Mouse (Mus musculus) midbrain, embryonic 14.5 days (tissue): Measurements from ENCODE around the gene Irak3. TPM values are rescaled to one million over a fixed set of nuclear protein-coding genes. Genes with fewer than 3 reads are reported as not detected.
A peak's percentile ranks its signal among the peaks of the same experiment; 100 is the strongest.

Experiments
- ATAC-seq: fragments of 200-750 bp; cut with Nextera tagmentation; 2 replicates; pipeline ENCODE4 v1.8.0; 2017; ENCODE audit warnings: moderate number of reproducible peaks, moderate library complexity; ENCODE audit not compliant: low FRiP score, low TSS enrichment
- DNase-seq: peaks from one replicate; pipeline ENCODE4 v3.0.0-alpha.2; 2015
- H3K27ac ChIP-seq: fragments of 300-500 bp; sonication (generic); replicated peaks from 2 replicates; pipeline ENCODE4 v1.5.1; 2014; ENCODE audit warnings: mild to moderate bottlenecking, low read depth, low read length, moderate library complexity
- H3K27me3 ChIP-seq: fragments of 300-500 bp; sonication (generic); 2 replicates; pipeline ENCODE4 v1.6.1; 2014; ENCODE audit warnings: low read length, control low read depth, mixed read lengths; ENCODE audit not compliant: control insufficient read depth, insufficient read depth
- H3K36me3 ChIP-seq: fragments of 300-500 bp; sonication (generic); 2 replicates; pipeline ENCODE4 v1.6.1; 2014; ENCODE audit warnings: low read length, control low read depth; ENCODE audit not compliant: control insufficient read depth, insufficient read depth
- H3K4me1 ChIP-seq: fragments of 300-500 bp; sonication (generic); 2 replicates; pipeline ENCODE4 v1.6.1; 2014; ENCODE audit warnings: mild to moderate bottlenecking, antibody characterized with exemption, low read length, control low read depth; ENCODE audit not compliant: control insufficient read depth, insufficient read depth
- H3K4me2 ChIP-seq: fragments of 300-500 bp; sonication (generic); 2 replicates; pipeline ENCODE4 v1.6.1; 2014; ENCODE audit warnings: mild to moderate bottlenecking, low read length, moderate library complexity
- H3K4me3 ChIP-seq: fragments of 300-500 bp; sonication (generic); replicated peaks from 2 replicates; pipeline ENCODE4 v1.5.1; 2014; ENCODE audit warnings: low read depth, low read length
- H3K9ac ChIP-seq: fragments of 300-500 bp; sonication (generic); replicated peaks from 2 replicates; pipeline ENCODE4 v1.6.1; 2014; ENCODE audit warnings: mild to moderate bottlenecking, low read length, moderate library complexity
- H3K9me3 ChIP-seq: fragments of 300-500 bp; sonication (generic); 2 replicates; pipeline ENCODE4 v1.6.1; 2016; ENCODE audit warnings: low read length, control low read depth, mixed read lengths; ENCODE audit not compliant: control insufficient read depth
- WGBS: fragments of 180-500 bp; shearing (Covaris S2); extraction: QIAGEN DNeasy Blood & Tissue Kit; methylation state at CpG from one replicate; pipeline ENCODE4 v1.1.7; 2014; 5-methylcytosine and 5-hydroxymethylcytosine counted together
- polyA plus RNA-seq: library from polyadenylated mRNA; unstranded; fragments of >200 nt; fragmentation: Nextera tagmentation; extraction: Ambion mirVana; gene quantifications from 2 replicates; pipeline ENCODE4 v1.2.1, GENCODE M21; 2014

Irak3 gene
- polyA plus RNA-seq, 1 experiment from 2014 or later, result 0.45 TPM

GRCm38 (mm10) chr10:120209539-120209925, 7.6 kb upstream of the Irak3 start:
- ATAC-seq (no peak), DNase-seq (no peak)
- H3K27me3 ChIP-seq, result no peaks in the 10 kb centered on the region
- H3K36me3 ChIP-seq, result no peaks in the 10 kb centered on the region
- no peaks in the 10 kb centered on the region for H3K9me3 ChIP-seq
- no peak overlapping the region for H3K9ac ChIP-seq
- 79% methylated on average over 6 of the region's 6 CpGs for WGBS
- H3K4me3 ChIP-seq, result peak overlapping the region; percentile 85
- peaks cover 8% of the 10 kb centered on the region; the same call in 1 of the 2 replicates for H3K4me1 ChIP-seq
- no peak overlapping the region for H3K27ac ChIP-seq
- peak overlapping the region; percentile 69 for H3K4me2 ChIP-seq

- 4% methylated on average over 53 of the region's 53 CpGs for whole genome bisulfite sequencing
- Histone ChIP-seq H3K27me3 (no peaks in the 10 kb centered on the region), H3K4me1 (peaks cover 8% of the 10 kb centered on the region; the same call in 1 of the 2 replicates), H3K4me3 (peak overlapping the region; percentile 85), H3K36me3 (no peaks in the 10 kb centered on the region), H3K9ac (peak overlapping the region; percentile 79), H3K9me3 (no peaks in the 10 kb centered on the region), H3K27ac (0 out of 2 replicates have a peak overlapping the region, but pooled peaks have one; percentile 45), H3K4me2 (peak overlapping the region; percentile 69)
- ATAC-seq, result peak; percentile 88
- peak; percentile 93 for DNase-seq
These were observed 6.9 kb upstream of the Irak3 start for GRCm38 (mm10) chr10:120208575-120209538.

DNA sequence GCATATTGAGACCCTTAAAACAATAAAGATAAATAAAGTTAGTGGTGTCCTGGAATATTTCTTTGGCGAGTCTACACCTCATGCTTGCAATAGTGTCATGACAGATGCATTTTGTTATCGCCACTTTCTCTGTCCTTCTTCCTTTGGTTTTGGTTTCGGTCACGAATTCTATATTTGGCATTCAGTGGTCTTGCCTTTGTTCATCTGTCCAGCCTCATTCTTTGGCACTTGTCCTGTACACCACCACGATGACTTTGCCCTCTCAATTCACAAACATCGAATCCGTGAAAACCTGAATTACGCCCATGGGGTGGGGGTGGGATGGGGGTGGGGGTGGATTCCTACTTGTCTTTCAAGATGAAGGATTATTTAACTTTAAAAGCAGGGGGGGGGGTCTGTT, 6.1 kb upstream of the Irak3 start:
- H3K9me3 ChIP-seq, result no peaks in the 10 kb centered on the region
- H3K4me2 ChIP-seq, result no peak overlapping the region
- no peak overlapping the region for H3K4me3 ChIP-seq
- DNase-seq, result no peak
- 88% methylated on average over 8 of the region's 8 CpGs for WGBS
- H3K9ac ChIP-seq, result no peak overlapping the region
- H3K36me3 ChIP-seq, result no peaks in the 10 kb centered on the region
- no peak overlapping the region for H3K27ac ChIP-seq
- no peaks in the 10 kb centered on the region for H3K27me3 ChIP-seq
- peaks cover 8% of the 10 kb centered on the region; the same call in 1 of the 2 replicates for H3K4me1 ChIP-seq
- ATAC-seq, result no peak

DNA sequence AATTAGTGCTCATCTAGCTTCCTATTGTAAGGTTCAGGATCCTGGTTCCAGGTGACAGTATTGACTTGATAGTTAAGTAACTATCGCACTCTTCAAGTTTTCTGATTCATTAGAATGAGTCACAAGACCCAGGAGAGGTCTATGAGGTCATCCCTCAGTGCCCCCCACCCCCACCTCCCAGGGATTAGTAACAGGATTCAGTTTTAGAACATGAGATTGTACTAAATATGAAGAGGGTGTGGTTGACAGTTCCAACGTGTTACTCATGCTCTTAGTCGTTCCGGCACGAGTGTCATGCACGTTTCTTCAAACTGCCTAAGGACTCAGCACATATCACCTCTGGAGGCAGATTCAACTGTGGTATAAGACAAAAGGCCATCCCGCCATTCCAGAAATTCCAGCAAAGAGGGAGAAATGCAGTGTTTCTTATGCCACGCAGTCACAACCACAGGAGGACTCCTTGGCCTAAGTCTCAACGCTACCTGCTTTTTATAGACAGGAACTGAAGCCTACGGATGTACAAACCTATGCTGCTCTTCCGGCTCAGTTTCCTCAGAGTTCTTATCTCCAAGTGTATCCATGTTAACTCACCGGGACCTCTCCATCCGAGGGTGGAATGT, 2.8 kb upstream of the Irak3 start:
- Histone ChIP-seq H3K4me2 (no peak overlapping the region), H3K9ac (no peak overlapping the region), H3K9me3 (no peaks in the 10 kb centered on the region), H3K27me3 (peaks cover 11% of the 10 kb centered on the region), H3K4me3 (no peak overlapping the region), H3K4me1 (peaks cover 11% of the 10 kb centered on the region), H3K36me3 (no peaks in the 10 kb centered on the region), H3K27ac (no peak overlapping the region)
- WGBS, result 89% methylated on average over 13 of the region's 13 CpGs
- ATAC-seq (no peak), DNase-seq (no peak)

DNA sequence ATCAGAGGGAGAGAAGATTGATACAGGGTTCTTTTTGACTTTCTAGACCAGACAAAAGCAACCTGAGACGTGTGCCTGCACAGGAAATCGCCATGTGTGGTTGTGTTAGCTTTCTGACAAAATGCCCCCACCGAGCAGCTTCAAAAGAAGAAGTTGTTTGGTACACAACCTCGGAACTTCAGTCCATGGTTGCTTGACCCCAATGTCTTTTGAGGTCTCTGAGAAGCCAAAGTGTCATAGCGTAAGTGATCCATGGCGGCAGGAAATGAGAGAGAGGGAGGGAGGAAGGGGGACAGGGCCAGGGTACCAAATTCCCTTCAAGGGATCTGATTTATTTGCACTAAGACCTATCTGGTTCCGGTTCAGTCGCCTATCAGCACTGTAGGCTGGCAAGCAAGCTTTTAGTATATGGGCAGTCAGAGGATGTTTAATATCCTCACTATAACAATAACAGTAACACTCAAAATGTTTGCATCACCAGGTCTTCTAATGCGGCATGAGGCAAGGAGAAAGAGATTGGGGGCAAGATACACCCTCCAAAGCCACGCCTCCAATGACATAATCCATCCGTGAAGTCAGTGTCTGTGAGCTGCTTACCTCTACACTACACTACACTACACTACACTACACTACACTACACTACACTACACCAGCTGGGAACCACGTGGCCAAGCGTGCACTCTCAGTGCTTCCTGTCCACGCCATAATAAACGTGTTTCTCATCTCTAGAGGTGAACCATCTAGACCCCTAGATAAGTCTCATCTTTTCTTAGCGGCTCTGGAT, 729 bp upstream of the Irak3 start:
- Histone ChIP-seq H3K9me3 (no peaks in the 10 kb centered on the region), H3K27me3 (peaks cover 11% of the 10 kb centered on the region), H3K27ac (no peak overlapping the region), H3K4me2 (no peak overlapping the region), H3K36me3 (no peaks in the 10 kb centered on the region), H3K4me3 (no peak overlapping the region), H3K9ac (no peak overlapping the region), H3K4me1 (peaks cover 8% of the 10 kb centered on the region; the same call in 1 of the 2 replicates)
- ATAC-seq (no peak), DNase-seq (no peak)
- WGBS, result 77% methylated on average over 16 of the region's 16 CpGs

DNA sequence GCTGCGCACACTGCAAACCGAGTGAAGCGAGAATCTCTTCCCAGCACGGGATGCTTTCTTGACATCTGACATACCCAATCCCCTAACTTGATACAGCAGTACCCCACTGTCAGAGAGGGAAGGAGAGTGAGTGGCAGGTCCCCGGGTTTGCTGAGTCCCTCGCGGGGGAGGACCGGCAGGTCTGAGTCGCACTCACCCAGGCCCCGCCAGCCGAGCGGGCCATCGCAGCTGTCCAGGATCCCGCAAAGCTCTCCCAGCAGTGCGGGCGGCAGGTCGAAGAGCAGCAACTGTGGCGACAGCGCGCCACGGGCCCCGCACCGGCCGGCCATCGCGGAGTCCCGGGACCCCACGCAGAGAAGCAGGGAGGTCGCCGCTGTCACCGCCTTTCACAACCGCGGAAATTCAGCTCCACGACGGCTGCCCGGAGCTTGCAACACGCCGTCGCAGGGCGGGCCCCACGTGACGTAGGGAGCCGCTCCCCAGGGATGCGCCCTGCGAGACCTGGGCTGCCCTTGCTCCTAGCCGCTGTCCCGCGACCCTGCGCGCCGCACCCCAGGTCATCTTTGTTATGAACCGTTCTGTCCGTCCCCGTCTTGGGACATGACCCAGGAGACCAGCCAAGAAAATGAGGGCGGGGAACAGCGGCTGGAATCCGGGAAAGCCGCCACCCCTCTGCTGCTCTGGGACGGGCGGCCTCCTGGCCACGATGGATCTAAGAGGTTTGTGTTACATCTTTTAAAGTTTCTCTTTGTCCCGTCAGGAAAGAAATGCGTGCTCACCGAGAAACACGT, 604 bp downstream of the Irak3 start, which contains the start of gene Tmbim4:
Tmbim4 (plus strand) TSS at position 460 of the 791 bp plus-strand sequence.
- Histone ChIP-seq H3K9ac (peak within 1 kb of the TSS; percentile 43), H3K9me3 (no peaks in the 10 kb centered on the region), H3K4me3 (peak within 1 kb of the TSS; percentile 42), H3K4me1 (peaks cover 8% of the 10 kb centered on the region; the same call in 1 of the 2 replicates), H3K36me3 (no peaks in the 10 kb centered on the region), H3K27me3 (peaks cover 11% of the 10 kb centered on the region), H3K4me2 (peak within 1 kb of the TSS; percentile 73), H3K27ac (no peak within 1 kb of the TSS)
- WGBS, result under 1% methylated on average over 65 of the region's 65 CpGs
- DNase-seq (peak; percentile 60), ATAC-seq (0 out of 2 replicates have a peak, but pooled peaks have one; percentile 40)

GRCm38 (mm10) chr10:120197061-120197835, 4.7 kb downstream of the Irak3 start:
- H3K27ac ChIP-seq, result no peak overlapping the region
- peaks cover 11% of the 10 kb centered on the region for H3K27me3 ChIP-seq
- H3K9ac ChIP-seq, result no peak overlapping the region
- DNase-seq (no peak), ATAC-seq (no peak)
- no peaks in the 10 kb centered on the region for H3K9me3 ChIP-seq
- H3K36me3 ChIP-seq, result no peaks in the 10 kb centered on the region
- H3K4me2 ChIP-seq, result no peak overlapping the region
- peaks cover 8% of the 10 kb centered on the region; the same call in 1 of the 2 replicates for H3K4me1 ChIP-seq
- WGBS, result 82% methylated on average over 14 of the region's 14 CpGs
- no peak overlapping the region for H3K4me3 ChIP-seq
